Mouse (Mus musculus) liver, postnatal 0 days (tissue): ENCODE measurements around the gene Cyp24a1. TPM values are rescaled to one million over a fixed set of nuclear protein-coding genes. Genes with fewer than 3 reads are reported as not detected.

ENCODE experiments used
- ATAC-seq: fragments of 200-750 bp; cut with Nextera tagmentation; 2 replicates; pipeline ENCODE4 v1.8.0; 2017; ENCODE audit warnings: mild to moderate bottlenecking, moderate library complexity
- DNase-seq: peaks from one replicate; pipeline ENCODE4 v3.0.0-alpha.2; 2016
- H3K27ac ChIP-seq: fragments of 300-500 bp; sonication (generic); 2 replicates; pipeline ENCODE4 v1.5.1; 2014; ENCODE audit warnings: antibody characterized with exemption, moderate library complexity, mild to moderate bottlenecking, low read depth
- H3K27me3 ChIP-seq: fragments of 300-500 bp; sonication (generic); 2 replicates; pipeline ENCODE4 v1.6.1; 2014; ENCODE audit warnings: low read length, control low read depth, mixed read lengths; ENCODE audit not compliant: insufficient read depth
- H3K36me3 ChIP-seq: fragments of 300-500 bp; sonication (generic); replicated peaks from 2 replicates; pipeline ENCODE4 v1.6.1; 2014; ENCODE audit warnings: mild to moderate bottlenecking, control low read depth, low read length, moderate library complexity, mixed read lengths; ENCODE audit not compliant: insufficient read depth
- H3K4me1 ChIP-seq: fragments of 300-500 bp; sonication (generic); 2 replicates; pipeline ENCODE4 v1.6.1; 2014; ENCODE audit warnings: antibody characterized with exemption, mild to moderate bottlenecking, control low read depth; ENCODE audit not compliant: insufficient read depth
- H3K4me2 ChIP-seq: fragments of 300-500 bp; sonication (generic); 2 replicates; pipeline ENCODE4 v1.6.1; 2014; ENCODE audit warnings: low read depth, mild to moderate bottlenecking, low read length, moderate library complexity, mixed read lengths
- H3K4me3 ChIP-seq: fragments of 300-500 bp; sonication (generic); 2 replicates; pipeline ENCODE4 v1.5.1; 2014; ENCODE audit warnings: low read depth, low read length
- H3K9ac ChIP-seq: fragments of 300-500 bp; sonication (generic); replicated peaks from 2 replicates; pipeline ENCODE4 v1.6.1; 2014; ENCODE audit warnings: mild to moderate bottlenecking, moderate library complexity
- H3K9me3 ChIP-seq: fragments of 300-500 bp; sonication (generic); 2 replicates; pipeline ENCODE4 v1.6.1; 2016; ENCODE audit warnings: mild to moderate bottlenecking, control low read depth, low read length, mixed read lengths
- CTCF ChIP-seq: sonication (generic); IDR thresholded peaks from 2 replicates; pipeline ENCODE4 v1.5.1; 2016; ENCODE audit warnings: antibody characterized with exemption, low read depth
- EP300 ChIP-seq: IDR thresholded peaks from 2 replicates; pipeline ENCODE4 v1.6.1; 2016; ENCODE audit warnings: antibody characterized with exemption, low read depth, mild to moderate bottlenecking
- WGBS: fragments of 180-500 bp; shearing (Covaris S2); extraction: QIAGEN DNeasy Blood & Tissue Kit; methylation state at CpG from one replicate; pipeline ENCODE4 v1.1.7; 2014; ENCODE audit not compliant: insufficient replicate concordance; 5-methylcytosine and 5-hydroxymethylcytosine counted together
- polyA plus RNA-seq: library from polyadenylated mRNA; unstranded; fragments of >200 nt; fragmentation: Nextera tagmentation; extraction: Ambion mirVana; gene quantifications from 2 replicates; pipeline ENCODE4 v1.2.1, GENCODE M21; 2015

The Cyp24a1 gene
- polyA plus RNA-seq, 1 experiment from 2014 or later: not detected

- 0 out of 2 replicates have a peak, but pooled peaks cover 5% of the 10 kb centered on the region for H3K4me1 ChIP-seq
- H3K4me2 ChIP-seq: no peak overlapping the region
- no peak overlapping the region for H3K27ac ChIP-seq
- H3K9me3 ChIP-seq: no peaks in the 10 kb centered on the region
- 79% methylated on average over 5 of the region's 5 CpGs for WGBS
- H3K36me3 ChIP-seq: no peaks in the 10 kb centered on the region
- H3K9ac ChIP-seq: no peak overlapping the region
- ATAC-seq (no peak), DNase-seq (no peak)
- TF ChIP-seq EP300 (no peak), CTCF (no peak)
- no peak overlapping the region for H3K4me3 ChIP-seq
- H3K27me3 ChIP-seq: no peaks in the 10 kb centered on the region
Observed at GRCm38 (mm10) chr2:170474125-170474524, 22.8 kb downstream of the Cyp24a1 start.

- Histone ChIP-seq H3K27ac (no peak overlapping the region), H3K4me1 (0 out of 2 replicates have a peak, but pooled peaks cover 5% of the 10 kb centered on the region), H3K4me3 (no peak overlapping the region), H3K9ac (no peak overlapping the region), H3K36me3 (no peaks in the 10 kb centered on the region), H3K9me3 (no peaks in the 10 kb centered on the region), H3K27me3 (no peaks in the 10 kb centered on the region), H3K4me2 (no peak overlapping the region)
- ATAC-seq: no peak
- no peak for TF ChIP-seq CTCF
- no peak for TF ChIP-seq EP300
- no peak for DNase-seq
- WGBS: 63% methylated on average over 5 of the region's 5 CpGs
Observed at GRCm38 (mm10) chr2:170470591-170470990, 26.4 kb downstream of the Cyp24a1 start.

DNA sequence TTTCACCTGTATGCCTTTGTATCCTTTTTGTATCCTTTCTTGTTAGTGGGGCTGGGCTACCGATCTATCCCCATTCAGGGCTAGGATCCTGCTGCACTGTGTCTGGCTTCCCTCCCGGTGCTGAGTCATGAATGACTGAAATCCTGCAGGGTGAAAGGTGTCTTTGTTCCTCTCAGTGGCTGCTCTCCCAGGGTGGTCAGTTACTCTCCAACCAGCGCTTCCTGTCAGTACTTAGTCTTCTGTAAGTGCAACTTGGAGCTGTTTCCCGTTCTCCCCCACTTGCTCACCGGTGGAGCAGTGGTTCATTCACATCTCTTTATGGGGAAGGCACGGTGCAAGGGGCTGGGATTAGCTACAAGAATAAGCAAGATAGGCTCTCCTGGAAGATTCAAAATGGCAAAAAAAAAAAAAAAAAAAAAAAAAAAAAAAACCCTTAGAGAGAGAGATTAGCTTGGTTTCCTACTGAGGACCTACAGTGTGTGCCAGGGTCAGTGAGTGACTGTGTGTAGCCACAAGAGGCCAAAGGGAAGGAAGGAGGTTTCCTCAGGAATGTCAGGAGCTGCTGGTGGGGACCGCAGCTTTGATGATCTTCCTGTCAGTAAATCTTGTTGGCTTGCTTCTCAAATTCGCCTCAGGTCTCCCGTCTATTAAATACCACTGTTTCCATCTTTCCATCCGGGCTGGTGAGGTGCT is 27.2 kb downstream of the Cyp24a1 start:
- Histone ChIP-seq H3K4me1 (0 out of 2 replicates have a peak, but pooled peaks cover 5% of the 10 kb centered on the region), H3K9ac (no peak overlapping the region), H3K27me3 (no peaks in the 10 kb centered on the region), H3K36me3 (no peaks in the 10 kb centered on the region), H3K4me2 (no peak overlapping the region), H3K9me3 (no peaks in the 10 kb centered on the region), H3K27ac (no peak overlapping the region), H3K4me3 (no peak overlapping the region)
- DNase-seq (peak; percentile 51), ATAC-seq (peak; percentile 47; the same call in 1 of the 2 replicates)
- TF ChIP-seq CTCF (no peak), EP300 (no peak)
- 9% methylated on average over 10 of the region's 10 CpGs for WGBS

DNA sequence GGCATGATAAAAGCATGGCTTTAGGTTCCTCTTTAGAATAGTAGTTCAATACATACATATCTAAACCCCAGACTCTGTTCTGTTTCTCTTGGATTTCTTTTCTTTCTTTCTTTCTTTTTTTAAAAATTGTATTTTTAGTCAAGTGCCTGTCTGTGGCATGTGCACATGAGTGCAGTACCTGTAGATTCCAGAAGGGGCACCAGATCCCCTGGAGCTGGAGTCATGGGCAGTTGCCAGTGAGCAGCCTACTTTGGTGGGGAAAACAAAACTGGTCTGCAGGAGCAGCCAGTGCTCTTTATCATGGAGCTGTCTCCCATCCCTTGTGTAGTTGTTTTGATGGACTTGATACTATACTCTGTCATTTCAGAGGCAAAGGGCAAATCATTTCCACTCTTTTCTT is 28.9 kb downstream of the Cyp24a1 start:
- Histone ChIP-seq H3K9me3 (no peaks in the 10 kb centered on the region), H3K27ac (no peak overlapping the region), H3K4me3 (no peak overlapping the region), H3K4me1 (0 out of 2 replicates have a peak, but pooled peaks cover 5% of the 10 kb centered on the region), H3K4me2 (no peak overlapping the region), H3K36me3 (no peaks in the 10 kb centered on the region), H3K27me3 (no peaks in the 10 kb centered on the region), H3K9ac (no peak overlapping the region)
- peak; percentile 29 for DNase-seq
- TF ChIP-seq EP300 (no peak), CTCF (peak; percentile 50)
- ATAC-seq: no peak

DNA sequence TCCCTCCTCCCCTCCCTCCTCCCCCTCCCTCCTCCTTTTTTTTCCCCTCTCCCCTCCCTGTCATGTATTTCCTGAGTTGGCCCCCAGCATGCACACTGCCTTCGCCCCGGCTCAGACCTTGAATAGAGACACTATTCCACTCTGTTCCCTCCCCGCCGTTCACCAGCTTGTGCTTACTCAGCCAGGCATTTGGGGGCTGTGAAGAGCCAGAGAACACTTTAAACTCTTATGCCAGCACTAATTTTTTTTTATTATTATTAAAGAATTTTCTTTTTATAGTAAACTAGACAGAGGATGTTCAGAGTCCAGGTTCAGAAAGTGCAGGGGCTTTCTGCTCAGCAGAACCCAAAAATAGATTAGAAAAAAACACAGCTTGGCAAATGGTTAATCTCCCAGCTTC is 32.1 kb downstream of the Cyp24a1 start:
- no peaks in the 10 kb centered on the region for H3K36me3 ChIP-seq
- WGBS: 46% methylated on average over 4 of the region's 4 CpGs
- H3K9ac ChIP-seq: no peak overlapping the region
- H3K9me3 ChIP-seq: no peaks in the 10 kb centered on the region
- no peak overlapping the region for H3K27ac ChIP-seq
- no peak for TF ChIP-seq EP300
- TF ChIP-seq CTCF: no peak
- ATAC-seq (no peak), DNase-seq (no peak)
- no peaks in the 10 kb centered on the region for H3K27me3 ChIP-seq
- H3K4me1 ChIP-seq: 0 out of 2 replicates have a peak, but pooled peaks cover 3% of the 10 kb centered on the region
- no peak overlapping the region for H3K4me2 ChIP-seq
- H3K4me3 ChIP-seq: no peak overlapping the region

- H3K27me3 ChIP-seq: no peaks in the 10 kb centered on the region
- no peak for ATAC-seq
- 57% methylated on average over 7 of the region's 7 CpGs for WGBS
- no peaks in the 10 kb centered on the region for H3K4me1 ChIP-seq
- no peak overlapping the region for H3K4me3 ChIP-seq
- no peak overlapping the region for H3K4me2 ChIP-seq
- DNase-seq: no peak
- no peak overlapping the region for H3K9ac ChIP-seq
- no peak for TF ChIP-seq CTCF
- TF ChIP-seq EP300: no peak
- no peak overlapping the region for H3K27ac ChIP-seq
- no peaks in the 10 kb centered on the region for H3K36me3 ChIP-seq
- H3K9me3 ChIP-seq: no peaks in the 10 kb centered on the region
Observed at GRCm38 (mm10) chr2:170461652-170462051, 35.3 kb downstream of the Cyp24a1 start.
